Mouse (Mus musculus) G1E (cell line): ENCODE measurements around the gene Ptpn14.

Experiments
- CTCF ChIP-seq: IDR thresholded peaks from 2 replicates; pipeline ENCODE4 v1.5.1; 2012; ENCODE audit warnings: low read depth, low read length, inconsistent platforms, mixed read lengths
- GATA1 ChIP-seq: IDR thresholded peaks from 2 replicates; pipeline ENCODE4 v1.6.1; 2012; ENCODE audit warnings: borderline replicate concordance, low read length, inconsistent platforms, mixed read lengths
- TAL1 ChIP-seq: conservative IDR thresholded peaks from 2 replicates; pipeline ENCODE4 v1.6.1; 2012; ENCODE audit warnings: low read depth, low read length, inconsistent platforms, mixed read lengths

DNA sequence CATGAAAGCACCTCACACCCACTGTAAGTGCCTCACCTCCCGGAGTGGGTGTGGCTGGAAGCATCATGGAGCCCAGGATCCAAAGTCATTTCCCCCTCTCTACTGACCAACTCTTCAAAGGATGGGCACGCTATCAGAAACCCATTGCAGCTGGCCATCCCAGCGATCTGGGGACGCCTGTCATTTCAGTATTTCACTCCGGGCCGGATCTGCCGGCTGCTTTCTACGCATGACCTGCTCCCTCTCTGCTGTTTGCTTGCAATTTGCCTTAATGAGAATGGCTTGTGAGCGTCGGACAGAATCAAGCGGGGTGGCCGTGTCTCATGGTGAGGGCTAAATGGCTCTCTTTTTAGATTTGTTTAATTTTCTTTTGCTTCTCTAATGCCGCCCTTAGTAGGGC is 106.1 kb downstream of the Ptpn14 start:
- TF ChIP-seq TAL1 (no peak), CTCF (no peak), GATA1 (no peak)
